Mouse (Mus musculus) olfactory bulb, adult 2 months (tissue): ENCODE results near the gene Rbms1. TPM values are rescaled to one million over a fixed set of nuclear protein-coding genes. Genes with fewer than 3 reads are reported as not detected.

Experiments
- H3K27ac ChIP-seq: fragments of 200-500 bp; 2 replicates; pipeline ENCODE4 v1.5.1; 2012; ENCODE audit warnings: low read depth, low read length; ENCODE audit not compliant: insufficient read depth
- H3K4me1 ChIP-seq: fragments of 200-500 bp; 2 replicates; pipeline ENCODE4 v1.6.1; 2012; ENCODE audit warnings: low read length; ENCODE audit not compliant: control insufficient read depth, insufficient read depth
- H3K4me3 ChIP-seq: fragments of 200-500 bp; 2 replicates; pipeline ENCODE4 v1.5.1; 2012; ENCODE audit warnings: mild to moderate bottlenecking, low read depth, low read length, moderate library complexity; ENCODE audit not compliant: insufficient read depth
- CTCF ChIP-seq: fragments of 200-500 bp; IDR thresholded peaks from 2 replicates; pipeline ENCODE4 v1.5.1; 2012; ENCODE audit warnings: low read depth, mild to moderate bottlenecking, low read length, moderate library complexity; ENCODE audit not compliant: insufficient read depth
- POLR2A ChIP-seq: fragments of 200-500 bp; IDR thresholded peaks from 2 replicates; pipeline ENCODE4 v1.6.1; 2012; ENCODE audit warnings: mild to moderate bottlenecking, low read depth, low read length, moderate library complexity; ENCODE audit not compliant: insufficient read depth
- WGBS: fragments of 180-500 bp; shearing (Covaris S2); methylation state at CpG from one replicate; pipeline ENCODE4 v1.1.7; 2018; 5-methylcytosine and 5-hydroxymethylcytosine counted together
- polyA plus RNA-seq: library from polyadenylated mRNA; stranded (reverse); fragments of >200 nt; gene quantifications from 2 replicates; pipeline ENCODE4 v1.2.4, GENCODE M21; 2012; ENCODE audit warnings: low replicate concordance; ENCODE audit not compliant: missing spikeins, insufficient read depth, insufficient read length

Gene Rbms1
- polyA plus RNA-seq, 1 experiment: not detected

DNA sequence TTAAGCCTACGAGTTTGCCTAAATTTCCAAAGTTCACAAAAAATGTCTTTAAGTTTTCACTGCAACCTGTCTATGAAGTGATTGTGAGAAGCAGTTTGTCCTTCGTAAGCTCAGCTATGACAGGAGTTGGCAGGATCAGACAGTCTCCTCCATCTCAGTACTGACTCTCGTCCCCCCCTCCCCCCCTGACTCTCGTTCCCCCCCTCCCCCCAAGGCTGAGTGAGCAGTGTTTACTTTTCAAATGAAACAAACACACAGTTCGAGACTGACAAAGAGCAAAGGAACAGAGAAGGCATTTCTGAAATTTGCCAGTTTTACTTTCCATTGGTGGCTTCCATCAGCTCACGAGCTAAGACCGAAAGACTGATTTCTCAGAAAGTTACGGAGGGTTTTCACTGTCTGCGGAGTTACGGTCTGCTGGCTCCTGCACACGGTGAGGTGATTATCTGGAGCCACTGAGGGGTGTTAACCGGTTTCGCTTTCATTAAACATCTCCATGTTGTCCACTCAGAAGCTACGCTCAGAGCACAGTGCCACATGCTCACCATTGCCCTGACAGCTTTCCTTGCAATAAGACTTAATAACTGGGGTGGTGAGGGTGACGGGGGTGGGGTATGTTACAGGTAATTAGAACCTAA is 162.0 kb downstream of the Rbms1 start:
- no peak overlapping the region for H3K4me3 ChIP-seq
- no peak overlapping the region for H3K27ac ChIP-seq
- 30% methylated on average over 15 of the region's 15 CpGs for WGBS
- H3K4me1 ChIP-seq: peaks cover 3% of the 10 kb centered on the region; the same call in 1 of the 2 replicates
- TF ChIP-seq CTCF (no peak), POLR2A (no peak)

DNA sequence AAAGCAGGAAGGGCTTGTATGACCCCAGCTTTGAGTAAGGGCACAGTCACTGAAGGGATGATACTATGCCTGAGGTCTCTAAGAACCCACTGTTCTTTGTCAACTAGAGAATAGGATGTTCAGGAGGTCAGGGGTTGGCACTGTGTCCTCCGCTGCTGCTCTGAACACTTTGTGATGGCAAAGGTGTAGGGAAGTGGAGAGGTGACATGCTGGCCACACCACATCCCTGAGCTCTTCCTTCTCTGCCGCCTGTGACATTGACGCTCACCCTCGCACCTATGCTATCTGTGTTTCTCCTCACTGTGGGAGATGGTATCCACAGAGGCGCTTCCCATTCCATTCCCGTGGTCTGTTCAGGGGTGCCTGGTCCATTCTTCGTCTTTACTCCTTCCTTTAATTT is 163.2 kb downstream of the Rbms1 start:
- TF ChIP-seq POLR2A: no peak
- TF ChIP-seq CTCF: no peak
- H3K4me3 ChIP-seq: no peak overlapping the region
- 87% methylated on average over 7 of the region's 7 CpGs for WGBS
- H3K4me1 ChIP-seq: peaks cover 3% of the 10 kb centered on the region; the same call in 1 of the 2 replicates
- H3K27ac ChIP-seq: no peak overlapping the region

- Histone ChIP-seq H3K27ac (no peak overlapping the region), H3K4me1 (peaks cover 2% of the 10 kb centered on the region; the same call in 1 of the 2 replicates), H3K4me3 (no peak overlapping the region)
- TF ChIP-seq POLR2A (no peak), CTCF (no peak)
- 79% methylated on average over 17 of the region's 17 CpGs for WGBS
Observed at GRCm38 (mm10) chr2:60798767-60799529, 164.0 kb downstream of the Rbms1 start.

DNA sequence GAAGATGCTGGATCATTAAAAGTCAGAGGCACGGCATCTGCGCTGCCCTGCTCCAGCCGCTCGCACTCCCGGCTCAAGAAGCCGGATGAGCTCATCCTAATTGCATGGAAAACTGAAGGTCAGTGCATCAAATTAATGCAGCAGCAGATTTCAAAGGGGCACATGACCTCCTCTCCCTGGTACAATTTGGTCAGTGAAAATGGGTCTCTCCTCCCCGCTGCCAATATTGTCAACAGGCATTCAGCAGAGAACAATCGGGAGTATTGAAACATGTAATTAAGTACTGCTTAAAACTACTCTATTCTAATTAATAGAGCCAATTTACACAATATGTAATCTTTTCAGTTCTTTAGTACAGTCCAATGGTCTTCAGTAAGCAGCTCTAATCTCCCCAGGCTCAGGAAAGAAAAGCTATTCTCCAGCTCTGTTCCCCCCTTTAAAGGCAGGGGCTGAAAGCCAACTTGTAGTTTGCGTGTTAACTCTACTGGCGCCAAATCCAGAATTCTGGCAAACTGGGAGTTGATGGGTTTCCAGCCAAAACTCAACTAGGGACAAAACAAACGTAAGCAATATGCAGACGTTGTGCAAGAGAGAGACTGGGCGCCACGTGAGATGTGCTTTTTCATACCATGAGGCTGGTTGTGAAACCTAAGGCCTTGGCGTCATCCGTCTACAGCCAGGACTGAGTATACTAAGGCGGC is 165.9 kb downstream of the Rbms1 start:
- H3K4me1 ChIP-seq: no peaks in the 10 kb centered on the region; the same call in 1 of the 2 replicates
- no peak overlapping the region for H3K27ac ChIP-seq
- WGBS: 34% methylated on average over 17 of the region's 17 CpGs
- no peak for TF ChIP-seq CTCF
- no peak for TF ChIP-seq POLR2A
- H3K4me3 ChIP-seq: no peak overlapping the region

- 53% methylated on average over 2 of the region's 2 CpGs for WGBS
- Histone ChIP-seq H3K4me1 (no peaks in the 10 kb centered on the region), H3K4me3 (no peak overlapping the region), H3K27ac (no peak overlapping the region)
- no peak for TF ChIP-seq CTCF
- no peak for TF ChIP-seq POLR2A
Observed at GRCm38 (mm10) chr2:60796616-60796968, 166.4 kb downstream of the Rbms1 start.

DNA sequence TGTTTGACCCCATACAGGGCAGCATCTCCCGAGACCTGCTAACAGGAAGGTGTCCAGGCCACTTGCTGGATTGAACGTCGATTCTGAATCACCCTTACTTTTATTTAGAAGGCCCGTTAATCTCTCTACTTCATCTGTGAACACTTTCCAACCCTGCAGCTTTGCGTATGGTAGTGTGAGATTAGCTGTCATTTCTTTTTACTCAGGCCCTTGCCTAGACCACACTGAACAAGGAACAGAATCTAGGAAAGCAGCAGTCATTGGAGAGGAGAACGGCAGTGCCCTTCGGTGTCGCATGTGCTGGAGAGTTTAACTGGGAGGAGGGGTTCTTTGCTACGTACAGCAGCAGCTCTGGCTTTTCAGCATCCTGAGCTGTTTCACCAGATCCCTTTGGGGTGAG is 167.1 kb downstream of the Rbms1 start:
- WGBS: 79% methylated on average over 9 of the region's 9 CpGs
- no peaks in the 10 kb centered on the region for H3K4me1 ChIP-seq
- no peak overlapping the region for H3K27ac ChIP-seq
- H3K4me3 ChIP-seq: no peak overlapping the region
- no peak for TF ChIP-seq POLR2A
- no peak for TF ChIP-seq CTCF

- TF ChIP-seq POLR2A (no peak), CTCF (no peak)
- Histone ChIP-seq H3K4me1 (no peaks in the 10 kb centered on the region), H3K4me3 (no peak overlapping the region), H3K27ac (no peak overlapping the region)
- 92% methylated on average over 4 of the region's 4 CpGs for WGBS
Observed at GRCm38 (mm10) chr2:60792506-60792905, 170.5 kb downstream of the Rbms1 start.

DNA sequence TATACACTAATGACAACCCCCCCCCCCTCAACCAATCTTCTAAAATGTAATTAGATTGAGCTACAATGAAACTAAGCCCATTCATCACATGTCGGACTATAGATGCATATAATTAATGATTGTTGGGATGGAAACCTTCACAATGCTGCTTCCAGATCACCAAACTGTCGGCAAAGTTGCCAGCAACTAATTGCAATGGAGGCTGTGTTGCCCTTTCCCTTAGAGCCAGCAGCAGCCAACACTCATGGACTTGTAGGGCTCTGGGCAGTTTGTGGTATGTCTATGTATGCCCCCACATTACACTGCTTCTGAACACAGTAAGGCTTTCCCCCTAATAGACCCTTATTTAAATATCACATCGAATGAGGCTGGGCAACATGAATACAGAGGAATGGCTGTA is 173.9 kb downstream of the Rbms1 start:
- H3K27ac ChIP-seq: no peak overlapping the region
- TF ChIP-seq CTCF (no peak), POLR2A (no peak)
- no peak overlapping the region for H3K4me3 ChIP-seq
- H3K4me1 ChIP-seq: no peaks in the 10 kb centered on the region
- WGBS: 70% methylated on average over 3 of the region's 3 CpGs

DNA sequence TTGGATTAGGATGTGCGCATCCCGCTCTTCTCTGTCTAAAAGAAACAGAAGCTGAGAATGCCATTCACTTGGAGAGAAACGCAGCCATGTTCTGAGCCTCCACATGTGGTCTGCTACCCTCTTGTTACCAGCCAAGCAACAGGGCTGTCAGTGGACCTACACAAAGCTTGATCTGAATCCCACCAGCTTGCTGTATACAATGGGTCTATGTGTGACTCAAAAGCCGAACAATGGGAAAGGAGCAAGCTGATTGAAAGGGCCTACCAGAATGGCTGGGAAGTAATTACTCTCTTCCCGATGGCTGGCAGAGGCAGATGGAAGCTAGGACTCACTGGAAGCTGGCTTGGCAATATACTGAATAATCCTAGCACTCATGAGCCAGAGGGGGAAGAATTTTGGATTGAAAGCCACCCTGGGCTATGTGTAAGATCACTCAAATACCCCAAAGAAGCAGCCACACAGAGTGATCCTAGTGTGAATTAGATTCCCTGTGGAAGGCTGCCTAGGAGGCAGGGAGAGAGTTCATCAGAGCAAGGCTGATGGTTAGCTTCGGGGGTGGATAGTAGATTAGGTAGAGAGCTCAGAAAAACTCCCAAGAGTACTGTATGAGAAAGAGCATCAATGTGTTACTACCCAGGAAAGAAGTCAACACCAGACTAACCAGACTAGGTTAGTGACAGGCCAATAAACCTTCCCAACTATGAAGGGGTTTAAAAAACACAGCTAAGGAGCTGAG is 174.7 kb downstream of the Rbms1 start:
- no peak overlapping the region for H3K4me3 ChIP-seq
- no peak overlapping the region for H3K27ac ChIP-seq
- TF ChIP-seq CTCF (no peak), POLR2A (no peak)
- 71% methylated on average over 6 of the region's 6 CpGs for WGBS
- H3K4me1 ChIP-seq: no peaks in the 10 kb centered on the region
